In genomic region chr5:146684429-146684828, GRCm38 (mm10) we compare ENCODE assay signal across 22 mouse cellular contexts.
A peak's percentile ranks its signal among the peaks of the same experiment; 100 is the strongest.
DNase-seq lines count a peak whose midpoint lies in the region; ATAC-seq and TF ChIP-seq lines count a peak whose summit lies in the region.
"Had no signal": no experiment of that assay in that cellular context is flagged by ENCODE, and none has a peak within 500 bp of the region (broad histone marks: within the 10 kb centered on the region; RNA-seq: fewer than 3 reads in every experiment).

No protein-coding gene starts in this region.

- no peaks in the 10 kb centered on the region for H3K9me3 ChIP-seq in lung, postnatal 0 days (ENCODE audit: low read length)
- H3K9me3 ChIP-seq in CH12.LX (replicated peaks; ENCODE audit: low read length): no peaks in the 10 kb centered on the region
- H3K9me3 ChIP-seq in midbrain, postnatal 0 days (ENCODE audit: low read length): no peaks in the 10 kb centered on the region
- H3K9me3 ChIP-seq: embryonic facial prominence, embryonic 12.5 days; G1E; heart, embryonic 13.5 days had no signal

- no peak for TF ChIP-seq POLR2A in CH12.LX (IDR thresholded peaks at IDR 0.05; ENCODE audit: low read depth, low read length)

- no peak overlapping the region for H3K4me2 ChIP-seq in lung, postnatal 0 days (replicated peaks; ENCODE audit: low read depth, low read length)
- H3K4me2 ChIP-seq in CH12.LX (ENCODE audit: insufficient read depth, low read depth, poor library complexity, severe bottlenecking): no peak overlapping the region
- no peak overlapping the region for H3K4me2 ChIP-seq in midbrain, postnatal 0 days (ENCODE audit: low read depth, low read length, poor library complexity, severe bottlenecking)
- H3K4me2 ChIP-seq: embryonic facial prominence, embryonic 12.5 days; heart, embryonic 13.5 days; liver, embryonic 11.5 days had no signal

- no peak for TF ChIP-seq RAD21 in CH12.LX (IDR thresholded peaks at IDR 0.05; ENCODE audit: low read depth, low read length)

- H3K4me1 ChIP-seq in lung, postnatal 0 days (ENCODE audit: insufficient read depth, low read depth, low read length): no peaks in the 10 kb centered on the region
- H3K4me1 ChIP-seq in CH12.LX (ENCODE audit: control insufficient read depth in 1 of 2, insufficient read depth in 2 of 2): peaks cover 22 to 62% of the 10 kb centered on the region in 2 experiments
- H3K4me1 ChIP-seq in midbrain, postnatal 0 days (ENCODE audit: insufficient read depth, low read length): no peaks in the 10 kb centered on the region
- H3K4me1 ChIP-seq: embryonic facial prominence, embryonic 12.5 days had no signal

- H3K4me3 ChIP-seq in lung, postnatal 0 days (ENCODE audit: low read depth, low read length): no peak overlapping the region
- H3K4me3 ChIP-seq in CH12.LX (replicated peaks in 1 of 3; ENCODE audit: low read depth in 2 of 3, low read length in 2 of 3, poor library complexity in 1 of 3): no peak overlapping the region
- no peak overlapping the region for H3K4me3 ChIP-seq in midbrain, postnatal 0 days (ENCODE audit: low read depth, low read length)
- H3K4me3 ChIP-seq: embryonic facial prominence, embryonic 12.5 days; heart, adult 2 months; heart, embryonic 13.5 days had no signal

- TF ChIP-seq CTCF in lung, postnatal 0 days (IDR thresholded peaks at IDR 0.05): no peak
- TF ChIP-seq CTCF in CH12.LX (conservative IDR thresholded peaks at IDR 0.05 in 1 of 2, IDR thresholded peaks at IDR 0.05 in 1 of 2; ENCODE audit: low read depth in 2 of 2, low read length in 2 of 2): peak in 1 of 2 experiments; percentile 11; a peak in 1 of 4 replicates
- TF ChIP-seq CTCF in midbrain, postnatal 0 days (IDR thresholded peaks at IDR 0.05): peak; percentile 37

- no peak overlapping the region for H3K9ac ChIP-seq in lung, postnatal 0 days (replicated peaks; ENCODE audit: low read depth)
- H3K9ac ChIP-seq in CH12.LX (ENCODE audit: insufficient read depth, low read depth): no peak overlapping the region
- no peak overlapping the region for H3K9ac ChIP-seq in midbrain, postnatal 0 days (replicated peaks; ENCODE audit: low read length, poor library complexity, severe bottlenecking)
- H3K9ac ChIP-seq: embryonic facial prominence, embryonic 12.5 days; forebrain, postnatal 0 days; heart, embryonic 13.5 days had no signal

- intact Hi-C loops in heart, postnatal 25 days (cut with DNase I): no loop called here

- dilution Hi-C loops in CH12.LX (cut with MboI; ENCODE audit: extremely low pct_ligation_motif_present, extremely low pct_unique_long_range_greater_than_20kb, low sequenced_read_pairs): no loop called here

- H3K36me3 ChIP-seq in lung, postnatal 0 days (ENCODE audit: insufficient read depth, low read length): no peaks in the 10 kb centered on the region
- no peaks in the 10 kb centered on the region for H3K36me3 ChIP-seq in CH12.LX (replicated peaks in 1 of 2; ENCODE audit: control insufficient read depth in 1 of 2, insufficient read depth in 1 of 2, low read length in 1 of 2)
- no peaks in the 10 kb centered on the region for H3K36me3 ChIP-seq in midbrain, postnatal 0 days (ENCODE audit: insufficient read depth, low read length)
- H3K36me3 ChIP-seq: embryonic facial prominence, embryonic 12.5 days; G1E; heart, embryonic 13.5 days had no signal

- in situ Hi-C loops in CH12.LX (cut with MboI; ENCODE audit: low pct_ligation_motif_present, low pct_unique_long_range_greater_than_20kb, low sequenced_read_pairs): loop anchor here (25.0 kb wide), 2 partner anchors 178 to 628 kb away; partner anchors contain the start of genes Cdx2 and Urad

- no peaks in the 10 kb centered on the region for H3K79me2 ChIP-seq in CH12.LX (replicated peaks; ENCODE audit: control insufficient read depth, extremely low read depth, insufficient read depth, poor library complexity, severe bottlenecking)

- 48% methylated on average over 3 of the region's 3 CpGs for WGBS in lung, postnatal 0 days
- 59% methylated on average over 3 of the region's 3 CpGs for WGBS in midbrain, postnatal 0 days

- no peak for TF ChIP-seq EP300 in lung, postnatal 0 days (IDR thresholded peaks at IDR 0.05)
- no peak for TF ChIP-seq EP300 in CH12.LX (IDR thresholded peaks at IDR 0.05; ENCODE audit: low read length)

- ATAC-seq in lung, postnatal 0 days: no peak
- ATAC-seq in midbrain, postnatal 0 days (ENCODE audit: low FRiP score): no peak
- ATAC-seq in CD4-positive, CD25-positive, alpha-beta regulatory T cell, adult 4 months: no peak
- ATAC-seq: forebrain, postnatal 0 days; Patski had no signal

- H3K27me3 ChIP-seq in lung, postnatal 0 days (replicated peaks; ENCODE audit: insufficient read depth, low read length): no peaks in the 10 kb centered on the region
- H3K27me3 ChIP-seq in CH12.LX (replicated peaks): no peaks in the 10 kb centered on the region
- H3K27me3 ChIP-seq in midbrain, postnatal 0 days (ENCODE audit: insufficient read depth, low read length): peaks cover 3% of the 10 kb centered on the region; the same call in 1 of the 2 replicates
- H3K27me3 ChIP-seq: Patski had no signal

- H3K27ac ChIP-seq in lung, postnatal 0 days (ENCODE audit: low read length): no peak overlapping the region
- no peak overlapping the region for H3K27ac ChIP-seq in CH12.LX (ENCODE audit: insufficient read depth, low read depth)
- H3K27ac ChIP-seq in midbrain, postnatal 0 days (ENCODE audit: low read depth, low read length): no peak overlapping the region
- H3K27ac ChIP-seq: embryonic facial prominence, embryonic 12.5 days; heart, adult 2 months; heart, embryonic 13.5 days had no signal

- DNase-seq in cerebellum, postnatal 10 days: peak; percentile 47 to 51
- DNase-seq in cerebellum, postnatal 4 days (ENCODE audit: low spot score in 2 of 2): no peak
- peak; percentile 17 for DNase-seq in lung, postnatal 0 days (ENCODE audit: low spot score)
- DNase-seq in lung, postnatal 14 days: no peak
- DNase-seq in CH12.LX (ENCODE audit: extremely low read depth): no peak
- DNase-seq in midbrain, postnatal 0 days (ENCODE audit: low spot score): peak; percentile 23
- no peak for DNase-seq in heart, postnatal 25 days (ENCODE audit: low spot score)
- DNase-seq: adrenal gland, postnatal 36 days; cerebellum, adult 11 months; cerebellum, adult 9-11 months; forebrain, postnatal 0 days; gastrocnemius, postnatal 25 days; heart, adult 2 months; heart, postnatal 14 days; kidney, adult 18-20 months; lung, adult 18-20 months had no signal

TF ChIP-seq in CH12.LX, 34 proteins besides CTCF, POLR2A, EP300 and RAD21:
- TF ChIP-seq NELFE (IDR thresholded peaks at IDR 0.05; ENCODE audit: low read depth, low read length): no peak
- 0 out of 2 replicates have a peak, but pooled peaks have one; percentile 7 for TF ChIP-seq SMC3 (IDR thresholded peaks at IDR 0.05; ENCODE audit: low read depth, low read length)
- no peak for TF ChIP-seq E2F4 (IDR thresholded peaks at IDR 0.05; ENCODE audit: insufficient replicate concordance, low read depth, low read length)
- TF ChIP-seq HCFC1 (IDR thresholded peaks at IDR 0.05; ENCODE audit: low read depth, low read length): no peak
- TF ChIP-seq MAFK (IDR thresholded peaks at IDR 0.05; ENCODE audit: insufficient replicate concordance, low read length): no peak
- TF ChIP-seq PAX5 (IDR thresholded peaks at IDR 0.05; ENCODE audit: low read length): no peak

Comparison
In these comparisons a context has a peak if more than half of its experiments do, and no peak if none do; other contexts are left out.
1. DNase-seq: peak in cerebellum, postnatal 10 days (2 of 2), lung, postnatal 0 days (single experiment) and midbrain, postnatal 0 days (single experiment); none in cerebellum, postnatal 4 days (0 of 2), lung, postnatal 14 days (single experiment), CH12.LX (single experiment) and heart, postnatal 25 days (single experiment).